Mouse (Mus musculus) E14TG2a.4 (cell line): ENCODE results near the gene Shld1.

ENCODE experiments used
- CTCF ChIP-seq: conservative IDR thresholded peaks from 2 replicates; pipeline ENCODE4 v1.5.1; 2014; ENCODE audit warnings: low read length
- NANOG ChIP-seq: IDR thresholded peaks from 2 replicates; pipeline ENCODE4 v1.6.1; 2014; ENCODE audit warnings: borderline replicate concordance, low read length, mixed read lengths
- POU5F1 ChIP-seq: IDR thresholded peaks from 2 replicates; pipeline ENCODE4 v1.6.1; 2014; ENCODE audit warnings: low read length, borderline replicate concordance

DNA sequence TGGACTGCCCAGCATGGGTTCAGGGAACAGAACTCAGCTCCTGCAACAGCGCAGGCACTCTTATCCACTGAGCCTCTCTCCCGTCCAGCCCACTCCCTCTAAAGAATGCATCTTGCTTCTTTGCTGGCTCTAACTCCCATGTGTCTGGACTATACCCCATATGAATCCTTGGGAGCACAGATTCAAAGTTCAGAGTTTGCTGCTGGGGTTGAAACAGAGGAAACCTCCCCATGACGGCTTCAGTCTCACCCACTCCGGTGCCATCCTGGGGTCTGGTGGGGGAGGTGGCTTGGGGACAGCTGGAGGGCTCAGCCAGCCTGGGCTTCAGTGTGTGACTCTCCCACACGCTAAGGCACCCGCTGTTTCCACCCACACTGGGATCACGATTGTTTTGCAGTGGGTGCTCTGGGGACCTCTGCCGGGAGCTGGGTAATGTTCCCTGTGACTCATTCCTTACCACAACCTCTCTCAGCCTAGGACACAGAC, 55.2 kb downstream of the Shld1 start:
- TF ChIP-seq CTCF, result no peak
- TF ChIP-seq NANOG, result no peak
- no peak for TF ChIP-seq POU5F1
